Mouse (Mus musculus): ENCODE data around the gene Slc44a5.

Slc44a5 gene

DNA sequence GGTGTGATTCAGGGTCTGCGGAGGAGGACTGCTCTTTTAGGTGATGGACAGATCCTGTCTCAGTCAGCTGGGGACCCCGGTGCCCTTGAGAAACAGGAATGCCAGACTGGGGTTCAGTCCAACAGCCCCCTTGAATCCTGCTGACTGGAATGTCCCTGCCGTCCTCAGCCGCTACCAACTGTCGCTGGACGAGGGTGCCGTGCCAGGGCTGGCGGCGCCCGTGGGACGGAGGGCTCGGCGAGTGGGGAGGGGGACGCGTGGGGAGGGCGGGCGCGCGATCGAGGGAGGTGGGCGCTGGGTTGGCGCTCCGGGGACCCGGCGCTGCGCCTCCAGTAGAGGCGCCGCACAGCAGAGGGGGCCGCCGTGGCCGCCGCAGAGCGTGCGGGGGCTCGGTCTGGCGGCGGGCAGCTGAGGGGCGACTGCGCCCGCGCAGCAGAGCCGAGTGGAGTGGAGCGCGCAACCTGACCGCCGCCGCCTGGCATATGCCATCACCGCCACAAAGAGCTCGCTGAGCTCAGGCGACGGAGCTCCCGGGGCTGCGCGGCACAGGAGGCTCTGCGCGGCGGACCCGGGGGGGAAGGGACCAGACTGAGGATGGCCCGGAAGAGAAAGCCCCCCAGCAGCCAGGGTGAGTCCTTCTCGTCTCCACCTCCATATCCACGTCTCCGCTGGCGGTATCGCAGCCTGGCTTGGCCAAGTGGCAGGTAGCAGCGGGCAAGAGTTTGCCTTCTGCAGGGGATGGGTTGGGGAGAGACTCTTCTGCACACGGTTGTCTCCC, at the start of gene Slc44a5:
Slc44a5 (plus strand) TSS at position 266 of the 778 bp plus-strand sequence.
- peak; percentile 58 to 64 for DNase-seq (ENCODE audit: low spot score in 2 of 2)

DNA sequence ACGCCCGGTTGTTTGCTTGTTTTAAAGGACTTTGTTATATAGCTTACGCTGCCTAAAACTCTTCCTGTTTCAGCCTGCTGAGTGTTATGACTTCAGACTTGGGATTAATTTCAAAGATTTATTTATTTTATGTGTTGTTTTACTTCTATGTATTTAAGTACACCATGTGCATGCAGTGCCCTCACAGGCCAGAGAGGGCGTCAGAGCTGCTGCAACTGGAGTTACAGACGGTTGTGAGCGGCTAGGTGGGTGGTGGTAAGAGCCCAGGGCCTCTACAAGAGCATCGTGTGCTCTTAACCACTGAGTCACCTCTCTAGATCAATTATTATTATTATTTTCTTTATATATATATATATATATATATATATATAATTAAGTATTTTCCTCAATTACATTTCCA, 46.9 kb upstream of the Slc44a5 start:
- no peak for DNase-seq (ENCODE audit: low spot score in 2 of 2)

DNA sequence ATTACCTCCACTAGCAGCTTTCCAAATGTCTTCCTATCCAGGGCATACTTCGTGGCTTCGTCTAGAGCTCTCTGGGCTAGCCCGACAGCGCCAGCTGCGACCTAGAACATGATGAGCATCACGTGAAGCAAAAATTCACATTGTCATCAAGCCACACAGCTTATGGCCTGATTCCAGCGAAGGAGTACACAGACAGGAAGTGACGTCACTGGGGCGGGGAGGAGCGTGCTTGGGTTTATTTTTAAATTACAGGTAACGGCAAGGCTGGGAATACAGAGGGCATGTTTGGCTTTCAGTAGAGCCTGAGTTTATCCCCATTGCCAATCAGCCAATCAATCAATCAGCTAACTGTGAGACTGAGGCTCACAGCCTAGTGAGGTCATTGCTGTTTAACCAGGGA, 43.7 kb upstream of the Slc44a5 start:
- no peak for DNase-seq (ENCODE audit: low spot score in 2 of 2)

DNA sequence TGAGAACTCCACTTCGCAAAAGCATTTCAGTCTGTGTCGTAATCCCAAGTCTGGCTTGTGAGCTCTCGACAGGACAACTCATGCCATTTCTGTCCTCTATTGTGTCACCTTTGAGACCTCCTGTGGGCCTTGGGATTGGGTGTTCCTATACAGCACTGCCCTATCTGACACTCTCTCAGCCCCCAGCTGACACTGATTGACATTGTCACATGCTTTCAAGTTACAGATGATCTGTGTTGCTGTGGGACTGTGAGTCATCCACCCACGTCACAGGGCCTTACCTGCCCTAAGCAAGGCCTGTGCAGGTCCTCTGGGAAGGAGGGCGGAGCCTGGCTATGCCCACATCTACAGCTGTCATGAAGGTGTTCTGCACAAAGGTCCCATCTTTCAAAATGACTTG, 40.8 kb upstream of the Slc44a5 start:
- DNase-seq (ENCODE audit: low spot score in 2 of 2), result no peak

DNA sequence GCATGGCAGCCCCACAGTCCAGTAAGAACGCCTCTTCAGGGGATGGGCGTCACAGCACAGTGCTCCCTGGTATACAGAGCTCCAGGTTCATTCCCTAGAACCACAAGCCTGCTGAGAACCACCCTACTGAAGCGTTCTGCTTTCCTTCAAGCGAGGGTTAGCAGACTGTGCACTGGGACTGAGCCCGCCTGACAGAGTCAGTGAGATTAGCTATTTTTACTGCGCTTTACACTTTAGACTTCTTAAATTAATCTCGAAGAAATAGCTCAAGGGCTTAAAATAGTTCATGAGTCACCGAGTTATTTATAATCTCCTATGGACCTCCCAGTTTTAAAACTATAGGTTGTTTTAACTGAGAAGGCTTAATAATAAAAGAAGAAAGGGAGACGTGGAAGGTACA, 37.4 kb upstream of the Slc44a5 start:
- DNase-seq (ENCODE audit: low spot score in 2 of 2), result no peak

DNA sequence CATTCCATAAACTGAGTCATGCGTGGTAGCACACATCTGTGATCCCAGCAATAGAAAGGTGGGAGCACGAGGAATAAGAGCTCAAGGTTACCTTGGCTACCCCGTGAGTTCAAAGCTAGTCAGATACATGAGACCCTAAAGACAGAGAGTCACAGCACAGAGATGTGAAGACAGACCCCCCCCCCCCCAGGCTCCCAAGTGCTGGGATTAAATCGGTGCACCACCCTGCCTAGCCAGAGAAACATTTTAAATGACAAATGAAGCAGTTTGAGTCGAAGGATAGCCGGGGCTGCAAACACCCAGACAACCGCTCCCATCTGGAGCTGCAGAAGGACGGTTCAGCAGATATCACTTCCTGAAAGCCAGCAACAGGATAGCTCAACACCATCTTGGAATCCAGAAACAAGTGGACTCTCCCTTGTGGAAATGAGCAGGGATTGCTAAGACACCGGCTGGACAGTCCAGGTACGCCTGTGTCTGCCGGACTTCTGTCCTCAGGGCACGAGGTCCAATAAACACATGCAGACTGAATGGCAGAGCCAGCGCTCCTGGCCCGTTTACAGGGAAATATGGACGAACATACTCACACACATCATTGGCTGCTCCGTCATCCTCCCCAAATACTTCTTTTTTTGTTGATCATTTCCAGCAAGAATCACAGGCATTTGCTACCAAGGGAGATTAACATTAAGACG, 36.0 kb upstream of the Slc44a5 start:
- no peak for DNase-seq (ENCODE audit: low spot score in 2 of 2)

DNA sequence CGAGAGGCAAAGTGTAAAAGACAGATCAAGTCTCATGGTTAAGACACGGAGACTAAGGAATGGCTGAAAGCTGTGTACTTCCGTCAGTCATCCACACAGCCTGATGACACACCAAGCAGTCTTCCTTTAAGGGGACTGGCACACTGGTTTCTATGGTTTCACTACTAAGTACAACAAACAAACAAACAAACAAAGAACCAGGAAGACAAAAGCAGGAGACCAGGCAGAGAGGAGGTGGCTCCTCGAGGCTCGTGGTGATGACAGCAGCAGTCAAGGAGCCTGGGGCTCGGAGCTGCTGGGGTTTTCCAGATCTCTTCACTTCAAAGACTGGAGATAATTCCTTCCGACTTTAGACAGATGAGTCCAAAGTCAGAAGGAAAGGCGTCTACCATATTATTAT, 33.2 kb upstream of the Slc44a5 start:
- DNase-seq (ENCODE audit: low spot score in 2 of 2), result no peak

DNA sequence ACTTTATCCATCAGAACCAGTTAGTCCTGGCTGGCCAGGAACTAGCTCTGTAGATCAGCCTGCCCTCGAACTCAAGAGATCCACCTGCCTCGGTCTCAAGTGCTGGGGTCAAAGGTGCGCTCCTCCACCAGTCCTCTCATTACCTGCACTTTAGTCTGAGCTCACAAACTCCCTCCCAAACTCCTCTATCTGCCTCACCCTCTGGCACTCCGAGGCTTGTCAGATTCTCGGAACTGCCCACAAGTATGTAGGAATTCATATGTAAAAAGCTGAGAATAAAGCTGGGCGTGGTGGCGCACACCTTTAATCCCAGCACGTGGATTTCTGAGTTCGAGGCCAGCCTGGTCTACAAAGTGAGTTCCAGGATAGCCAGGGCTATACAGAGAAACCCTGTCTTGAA, 32.8 kb upstream of the Slc44a5 start:
- no peak for DNase-seq (ENCODE audit: low spot score in 2 of 2)

DNA sequence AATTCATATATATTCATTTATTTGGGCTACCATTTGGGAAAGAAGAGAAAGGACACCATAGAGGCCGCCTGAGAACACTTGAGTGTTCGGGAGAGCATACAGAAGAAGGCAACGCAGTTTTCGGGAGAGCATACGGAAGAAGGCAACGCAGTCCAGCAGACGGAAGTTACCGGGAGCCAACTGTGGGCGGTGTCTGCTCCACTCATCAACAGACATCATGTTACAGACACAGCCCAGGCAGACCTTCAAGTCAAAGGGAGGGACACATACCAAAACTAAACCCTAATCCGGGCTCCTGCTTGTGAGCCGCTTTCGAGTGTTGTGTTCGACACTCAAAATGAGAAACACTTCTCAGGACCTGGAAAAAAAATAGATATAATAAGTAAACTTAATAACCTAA, 31.6 kb upstream of the Slc44a5 start:
- DNase-seq (ENCODE audit: low spot score in 2 of 2), result no peak

DNA sequence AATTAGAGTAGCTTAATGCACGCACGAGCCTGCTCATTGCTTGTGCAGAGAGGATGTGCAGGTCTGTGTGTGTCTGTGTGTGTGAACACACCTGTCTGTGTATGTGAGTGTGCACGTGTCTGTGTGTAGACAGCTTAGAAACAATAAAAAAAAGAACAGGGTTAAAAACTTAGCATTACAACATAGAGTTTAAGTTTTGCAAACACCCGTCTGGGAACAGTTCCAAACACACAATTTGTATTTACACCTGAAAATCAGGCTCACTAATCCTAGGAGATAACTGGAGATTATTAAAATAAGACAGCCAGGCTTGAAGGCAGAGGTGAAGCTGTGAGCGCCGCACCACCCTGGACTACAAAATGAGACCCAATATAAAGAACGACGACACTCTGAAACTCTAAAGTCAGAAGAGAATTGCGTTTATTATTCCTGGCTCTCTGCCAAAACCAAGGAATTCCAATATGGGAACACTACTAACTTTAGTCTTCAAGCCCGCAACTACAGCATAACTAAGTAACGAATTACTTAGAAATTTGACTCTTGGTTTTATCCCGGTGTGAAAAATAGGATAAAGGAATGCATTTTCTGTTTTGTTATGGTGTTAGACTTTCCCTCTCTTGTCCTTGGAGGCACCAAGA, 30.1 kb upstream of the Slc44a5 start:
- no peak for DNase-seq (ENCODE audit: low spot score in 2 of 2)

DNA sequence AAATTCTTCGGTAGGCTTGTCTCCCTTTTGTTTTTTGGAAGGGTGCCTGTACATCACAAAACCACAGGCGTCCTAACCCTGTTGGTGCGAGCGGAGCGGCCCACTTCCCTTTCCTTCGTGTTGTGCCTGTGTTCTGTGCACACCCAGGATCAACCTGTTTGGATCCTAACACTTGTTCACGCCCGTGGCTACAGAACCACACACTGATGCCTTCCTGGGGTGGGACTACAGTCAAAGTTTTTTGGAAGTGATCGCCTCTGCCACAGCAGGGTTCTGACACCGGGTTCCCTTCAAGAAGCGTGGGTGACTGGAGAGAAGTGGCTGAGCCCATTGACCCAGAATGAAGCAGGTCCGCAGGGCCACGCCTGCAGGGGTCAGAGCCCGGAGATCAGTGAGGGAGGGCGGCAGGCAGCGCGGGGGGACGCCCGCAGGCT, 29.3 kb upstream of the Slc44a5 start:
- no peak for DNase-seq (ENCODE audit: low spot score in 2 of 2)

DNA sequence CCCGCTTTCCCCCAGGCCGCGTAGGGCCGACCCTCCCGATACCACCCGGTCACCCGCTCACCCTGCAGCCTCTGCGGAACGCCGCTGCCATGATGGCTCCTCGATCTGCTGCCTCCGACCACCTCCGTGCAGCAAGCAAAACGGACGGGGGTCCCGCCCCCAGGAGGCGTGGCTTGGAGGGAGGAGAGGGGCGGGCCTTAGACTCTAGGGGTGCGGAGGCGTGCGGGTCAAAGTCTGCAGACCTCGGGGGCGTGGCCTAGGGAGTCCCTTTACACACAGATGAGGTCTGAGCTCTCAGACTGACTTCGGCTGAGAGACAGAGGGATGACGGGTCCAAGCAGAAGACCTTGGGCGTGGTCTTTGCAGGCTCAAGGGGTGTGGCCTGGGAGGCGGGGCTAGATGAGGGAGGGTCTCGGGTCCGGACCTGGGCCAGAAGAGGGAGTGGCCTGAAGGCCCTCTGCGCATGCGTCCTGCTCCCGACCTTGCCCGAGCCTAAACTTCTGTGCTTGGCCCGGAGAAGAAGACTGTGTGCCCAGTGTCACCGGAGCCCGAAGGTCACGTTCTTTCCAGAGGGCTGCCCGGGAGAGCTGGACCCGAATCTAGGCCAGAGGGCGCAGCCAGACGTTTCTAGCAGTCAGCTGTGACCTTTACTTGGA, 28.8 kb upstream of the Slc44a5 start, which contains the start of gene Acadm:
Acadm (minus strand) TSS at position 298 of the 656 bp plus-strand sequence.
- peak; percentile 91 to 92 for DNase-seq (ENCODE audit: low spot score in 2 of 2)

DNA sequence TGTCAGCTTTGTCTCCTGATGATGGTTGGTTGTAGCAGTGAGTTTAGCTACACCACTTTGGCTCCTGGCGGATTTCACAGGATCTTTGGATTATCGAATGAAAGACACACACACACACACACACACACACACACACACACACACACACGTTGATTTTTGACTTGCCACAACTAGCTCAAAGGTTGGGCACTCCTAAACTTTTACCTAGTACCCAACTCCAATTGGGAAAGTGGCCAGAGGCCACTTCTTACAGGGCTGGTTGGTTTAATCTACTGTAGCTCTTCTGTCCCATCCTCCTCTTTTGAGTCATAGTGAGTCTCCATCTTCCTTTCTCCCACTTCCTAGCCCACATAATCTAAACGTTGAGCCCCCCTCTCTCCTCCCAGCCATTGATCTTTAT, 26.0 kb upstream of the Slc44a5 start:
- DNase-seq (ENCODE audit: low spot score in 2 of 2), result no peak

DNA sequence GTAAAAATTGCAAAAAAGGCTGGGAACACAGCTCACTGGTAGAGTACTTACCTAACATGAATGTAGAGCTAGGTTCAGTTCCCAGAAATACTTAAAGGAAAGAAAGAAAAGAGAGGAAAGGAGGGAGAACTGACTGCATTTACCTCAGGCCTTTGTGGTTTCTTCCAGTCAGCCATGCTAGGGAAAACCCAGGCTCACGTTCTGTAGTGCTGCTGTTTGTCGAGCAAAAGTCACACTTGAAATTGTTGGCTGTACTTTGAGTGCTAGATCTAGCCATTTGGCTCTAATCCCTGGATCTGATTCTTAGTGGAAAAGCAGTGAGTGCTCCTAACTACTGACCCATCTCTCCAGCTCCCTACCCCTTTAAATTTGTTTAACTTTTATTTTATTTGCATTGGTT, 25.1 kb upstream of the Slc44a5 start:
- DNase-seq (ENCODE audit: low spot score in 2 of 2), result no peak

DNA sequence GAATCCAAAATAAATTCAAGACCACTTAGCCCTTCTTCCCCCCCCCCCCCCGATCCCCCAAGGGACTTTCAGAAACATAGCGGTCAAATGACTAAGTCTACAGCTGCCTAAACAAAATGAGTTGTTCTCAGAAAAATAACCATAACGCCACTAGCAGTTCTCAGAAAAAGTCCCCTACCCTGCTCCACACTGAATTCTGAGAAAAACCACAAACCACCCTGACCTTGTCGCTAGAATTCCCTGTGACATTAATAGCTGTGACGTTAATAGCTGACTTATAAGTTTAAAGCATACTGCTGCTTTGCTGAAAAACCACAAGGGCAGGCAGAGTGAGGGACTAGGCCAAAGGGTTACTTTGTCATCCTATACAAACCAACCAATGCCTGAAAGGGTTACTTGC, 15.3 kb upstream of the Slc44a5 start:
- DNase-seq (ENCODE audit: low spot score in 2 of 2), result no peak

DNA sequence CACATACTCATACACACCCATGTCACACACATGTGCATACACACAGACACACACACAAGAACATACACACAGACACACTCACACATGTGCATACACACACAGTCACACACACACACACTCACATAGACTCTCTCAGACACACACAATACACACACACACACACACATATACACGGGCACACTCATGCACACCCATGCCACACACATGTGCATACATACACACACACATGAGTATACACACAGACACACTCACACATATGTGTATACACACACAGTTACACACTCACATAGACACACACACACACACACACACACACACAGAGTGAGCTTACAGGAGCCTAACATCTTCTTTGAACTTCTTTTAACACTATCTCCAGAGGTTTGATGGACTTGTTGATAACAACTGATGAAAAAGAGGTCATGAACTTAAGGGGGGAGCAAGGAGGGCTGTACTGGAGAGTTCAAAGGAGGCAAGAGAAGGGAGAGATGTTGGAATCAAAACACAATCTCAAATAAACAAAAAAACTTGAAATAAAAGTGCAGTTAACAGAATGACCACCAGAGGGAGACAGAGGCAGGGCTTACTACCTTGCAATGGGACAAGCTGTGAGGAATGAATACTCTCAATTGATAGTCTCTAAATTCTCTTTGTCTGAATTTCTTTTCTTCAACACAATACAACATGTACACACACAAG, 14.1 kb upstream of the Slc44a5 start:
- no peak for DNase-seq (ENCODE audit: low spot score in 2 of 2)

DNA sequence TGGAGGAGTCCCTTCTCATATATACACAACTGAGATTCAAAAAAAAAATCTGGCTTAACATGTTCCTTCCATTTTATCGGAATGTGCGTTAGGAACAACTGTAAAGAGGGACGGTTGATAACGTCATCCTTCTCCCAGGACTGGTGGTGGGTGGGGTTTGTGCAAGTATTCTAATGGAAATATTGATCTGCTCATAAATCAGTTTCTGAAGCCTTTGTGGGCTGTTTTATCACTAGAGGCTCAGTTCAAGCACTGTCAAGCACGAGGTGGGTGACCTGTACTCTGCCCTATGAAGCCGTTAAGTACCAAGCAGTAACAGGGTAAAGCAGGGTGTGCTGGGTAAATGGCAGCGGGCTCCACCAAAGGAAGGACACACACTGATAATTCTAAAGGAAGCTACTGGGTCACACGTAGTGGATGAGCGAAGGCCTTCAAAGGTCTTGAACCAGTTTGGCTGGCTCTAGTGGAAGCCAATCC, 13.5 kb upstream of the Slc44a5 start:
- no peak for DNase-seq (ENCODE audit: low spot score in 2 of 2)

DNA sequence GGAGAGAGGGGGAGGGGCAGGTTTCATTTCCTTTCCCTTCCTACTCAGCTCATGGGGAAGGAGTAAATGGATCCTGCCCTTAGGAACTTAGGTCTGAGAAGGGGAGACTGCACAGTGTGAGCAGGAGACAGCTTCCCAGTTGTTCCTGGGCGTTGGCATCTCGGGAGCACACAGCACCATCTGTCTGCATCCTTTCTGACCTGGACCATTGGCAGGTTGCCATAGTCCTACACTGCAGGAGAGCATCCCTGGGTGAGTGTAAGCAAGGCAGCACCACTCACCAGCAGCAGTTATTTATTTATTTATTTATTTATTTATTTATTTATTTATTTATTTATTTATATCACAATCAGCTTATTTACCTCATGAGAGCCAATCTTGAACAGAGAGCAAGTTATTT, 12.4 kb upstream of the Slc44a5 start:
- no peak for DNase-seq (ENCODE audit: low spot score in 2 of 2)

DNA sequence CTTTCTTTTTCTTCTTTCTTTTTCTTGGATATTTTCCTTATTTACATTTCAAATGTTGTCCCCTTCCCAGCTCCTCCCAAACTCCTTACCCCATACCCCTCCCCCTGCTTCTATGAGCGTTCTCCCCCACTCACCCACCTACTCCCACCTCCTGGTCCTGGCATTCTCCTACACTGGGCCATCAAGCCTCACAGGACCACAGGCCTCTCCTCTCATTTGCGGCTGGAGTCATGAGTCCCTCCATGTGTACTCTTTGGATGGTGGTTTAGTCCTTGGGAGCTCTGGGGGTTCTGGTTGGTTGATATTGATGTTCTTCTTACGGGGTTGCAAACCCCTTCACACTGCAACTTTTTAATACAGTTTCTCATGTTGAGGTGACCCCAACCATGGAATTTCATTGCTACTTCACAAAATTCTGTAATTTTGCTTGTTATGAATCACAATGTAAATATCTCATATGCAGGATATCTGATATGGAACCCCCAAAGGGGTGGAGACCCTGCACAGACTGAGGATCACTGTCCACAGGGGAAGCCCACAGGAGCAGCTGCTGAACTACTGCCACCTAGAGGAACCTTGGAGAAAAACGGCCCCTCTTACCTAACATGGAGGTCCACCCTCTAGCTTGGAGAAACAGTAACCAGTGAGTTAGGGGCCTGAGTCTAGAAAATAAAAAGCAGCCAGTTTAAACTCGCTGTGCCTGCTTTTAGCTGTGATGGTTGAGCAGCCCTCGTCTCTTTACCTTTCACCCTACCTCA, 11.4 kb upstream of the Slc44a5 start:
- no peak for DNase-seq (ENCODE audit: low spot score in 2 of 2)

DNA sequence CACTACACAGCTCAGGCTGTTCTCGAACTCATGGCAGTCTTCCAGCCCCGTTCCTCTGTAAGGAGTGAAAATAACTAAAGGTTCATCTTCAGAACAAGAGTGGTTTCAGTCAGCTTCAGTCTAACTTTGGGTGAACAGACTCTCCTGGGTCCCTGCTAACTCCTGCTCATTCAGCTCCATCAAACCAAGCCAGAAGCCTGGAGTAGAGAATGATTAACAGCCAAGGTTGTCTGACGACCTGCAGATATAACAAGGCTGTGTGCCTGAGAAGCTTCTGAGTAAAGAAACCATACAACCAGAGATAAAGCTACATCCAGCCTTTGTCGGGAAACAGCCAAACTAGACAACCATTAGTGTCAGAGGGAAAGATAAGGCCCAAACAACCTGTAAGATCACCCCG, 5.8 kb upstream of the Slc44a5 start:
- DNase-seq (ENCODE audit: low spot score in 2 of 2), result no peak

DNA sequence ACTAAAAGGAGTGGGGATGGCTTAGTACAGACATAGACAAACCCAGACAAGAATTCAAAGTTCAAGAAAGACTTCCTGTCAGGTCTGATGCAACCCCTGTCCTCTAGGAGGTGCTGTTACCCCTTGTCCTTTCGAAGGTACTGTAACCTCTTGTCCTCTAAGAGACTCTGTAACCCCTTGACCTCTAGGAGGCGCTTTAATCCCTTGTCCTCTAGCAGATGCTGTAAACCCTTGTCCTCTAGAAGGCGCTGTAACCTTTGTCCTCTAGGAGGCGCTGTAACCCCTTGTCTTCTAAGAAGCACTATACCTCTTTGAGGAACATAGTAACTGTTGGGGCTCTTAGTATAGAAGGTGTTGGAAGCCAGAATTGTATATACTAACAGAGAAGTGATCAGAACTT, 4.7 kb upstream of the Slc44a5 start:
- peak in 1 of 2 experiments; percentile 57 for DNase-seq (ENCODE audit: low spot score in 2 of 2)

All from frontal cortex, postnatal 36 days (tissue).